Mouse (Mus musculus): Measurements from ENCODE around the gene Coro1c. TPM values are rescaled to one million over a fixed set of nuclear protein-coding genes. Genes with fewer than 3 reads are reported as not detected.

Gene Coro1c
- polyA plus RNA-seq, 1 experiment from 2014 or later, result 235 TPM

DNA sequence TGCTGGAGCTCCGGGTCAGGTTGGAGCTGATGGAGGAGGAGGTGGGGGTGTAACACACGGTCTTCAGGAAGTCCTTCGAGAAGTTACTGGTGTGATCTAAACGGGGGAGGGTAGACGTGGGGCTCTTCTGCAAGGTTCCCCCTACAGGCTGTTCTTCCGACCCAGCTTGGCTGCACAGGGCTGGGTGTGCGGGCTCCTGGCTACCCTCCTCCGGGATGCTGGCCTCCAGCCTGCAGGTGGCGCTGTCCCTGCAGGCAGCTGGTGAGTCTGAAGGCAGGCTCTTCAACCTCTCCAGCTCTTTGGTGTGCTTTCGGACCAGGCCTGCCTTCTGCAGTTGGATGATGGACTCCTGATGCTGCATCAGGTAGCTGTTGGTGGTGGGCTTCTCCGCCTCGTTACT, 34.0 kb upstream of the Coro1c start:
- Histone ChIP-seq H3K36me3 (ENCODE audit: poor library complexity, severe bottlenecking) (peaks cover 83% of the 10 kb centered on the region), H3K4me1 (peaks cover 26% of the 10 kb centered on the region), H3K9ac (no peak overlapping the region), H3K4me3 (no peak overlapping the region), H3K27me3 (no peaks in the 10 kb centered on the region), H3K9me3 (replicated peaks) (no peaks in the 10 kb centered on the region), H3K27ac (no peak overlapping the region), H3K4me2 (no peak overlapping the region)
- no peak for ATAC-seq
- 93% methylated on average over 12 of the region's 12 CpGs for WGBS

DNA sequence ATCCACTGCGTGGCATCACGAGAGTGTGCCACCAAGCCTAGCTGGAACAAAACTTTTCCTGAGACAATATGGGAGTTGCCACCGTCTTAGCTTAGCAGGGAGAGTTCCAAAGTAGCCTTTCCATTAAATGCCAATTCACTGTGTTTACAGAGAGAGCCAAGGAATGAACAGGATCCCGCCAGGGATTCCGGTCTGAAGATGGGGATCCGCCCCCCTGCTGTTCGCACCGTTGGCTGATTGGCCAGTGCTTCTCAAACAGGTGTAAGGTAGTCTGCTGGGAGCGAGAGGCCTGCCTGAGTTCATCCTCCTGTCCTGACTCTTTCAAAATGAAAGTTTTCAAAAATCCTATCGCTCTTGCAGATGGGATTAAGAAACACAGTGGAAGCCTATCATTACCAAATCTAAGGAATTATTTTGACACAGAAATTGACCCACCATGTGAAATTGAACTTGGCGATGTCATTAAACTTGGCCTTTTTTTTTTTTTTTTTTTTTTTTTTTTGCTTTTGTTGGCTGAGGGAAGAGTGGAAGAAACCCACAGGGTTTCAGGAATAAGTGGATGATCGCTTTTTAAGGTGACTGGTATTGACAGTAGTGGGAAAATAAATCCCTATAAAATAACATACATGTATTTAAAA, 30.8 kb upstream of the Coro1c start:
- H3K4me2 ChIP-seq, result no peak overlapping the region
- no peak overlapping the region for H3K27ac ChIP-seq
- H3K4me1 ChIP-seq, result peaks cover 34% of the 10 kb centered on the region
- H3K36me3 ChIP-seq (ENCODE audit: poor library complexity, severe bottlenecking), result peaks cover 53% of the 10 kb centered on the region
- no peak for ATAC-seq
- no peaks in the 10 kb centered on the region for H3K27me3 ChIP-seq
- 42% methylated on average over 12 of the region's 12 CpGs for WGBS
- no peak overlapping the region for H3K9ac ChIP-seq
- no peaks in the 10 kb centered on the region for H3K9me3 ChIP-seq (replicated peaks)
- H3K4me3 ChIP-seq, result no peak overlapping the region

DNA sequence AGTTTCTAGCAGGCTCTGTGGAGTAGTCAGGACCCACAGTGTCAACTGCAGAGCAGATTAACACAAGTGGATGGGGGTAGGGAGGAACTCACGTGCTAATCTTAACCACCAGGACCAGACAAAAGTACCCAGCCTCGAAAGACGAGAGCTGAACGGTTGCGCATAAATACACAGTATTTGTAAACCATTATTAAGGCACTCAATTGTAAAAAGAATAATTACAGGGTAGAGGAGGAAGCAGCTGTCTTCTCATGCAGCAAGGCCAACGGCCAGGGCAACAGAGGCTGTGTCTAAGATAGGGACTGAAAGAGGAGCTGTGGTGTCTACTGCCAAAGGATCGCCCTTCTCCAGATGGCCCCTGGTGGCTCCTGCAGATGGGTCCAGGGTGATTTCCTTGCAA, 29.1 kb upstream of the Coro1c start:
- Histone ChIP-seq H3K36me3 (ENCODE audit: poor library complexity, severe bottlenecking) (peaks cover 38% of the 10 kb centered on the region), H3K27ac (peak overlapping the region; percentile 72), H3K9ac (no peak overlapping the region), H3K27me3 (no peaks in the 10 kb centered on the region), H3K4me1 (peaks cover 23% of the 10 kb centered on the region), H3K9me3 (replicated peaks) (no peaks in the 10 kb centered on the region), H3K4me2 (no peak overlapping the region), H3K4me3 (no peak overlapping the region)
- peak; percentile 78 for ATAC-seq
- WGBS, result 40% methylated on average over 7 of the region's 7 CpGs

DNA sequence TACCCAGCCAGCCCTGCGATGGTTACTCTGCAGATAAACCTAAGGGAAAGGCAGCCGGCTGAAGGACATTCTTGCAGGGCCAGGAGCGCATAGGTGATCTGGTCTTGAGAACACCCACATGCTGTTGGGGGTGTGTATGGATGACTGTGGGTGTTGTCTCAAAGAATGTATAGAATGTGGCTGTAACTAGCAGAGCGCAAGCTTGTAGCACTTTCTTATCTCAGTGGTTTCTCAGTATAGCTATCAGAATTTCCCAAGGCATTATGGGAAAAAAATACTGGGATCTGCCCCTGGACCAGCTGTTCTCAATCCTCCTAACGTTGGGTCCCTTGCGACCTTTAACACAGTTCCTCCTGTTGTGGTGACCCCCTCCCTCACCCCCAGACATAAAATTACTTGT, 25.3 kb upstream of the Coro1c start:
- Histone ChIP-seq H3K4me3 (no peak overlapping the region), H3K9me3 (replicated peaks) (no peaks in the 10 kb centered on the region), H3K9ac (no peak overlapping the region), H3K36me3 (ENCODE audit: poor library complexity, severe bottlenecking) (peaks cover 9% of the 10 kb centered on the region; the same call in 1 of the 2 replicates), H3K4me1 (peaks cover 31% of the 10 kb centered on the region), H3K27me3 (no peaks in the 10 kb centered on the region), H3K27ac (no peak overlapping the region), H3K4me2 (no peak overlapping the region)
- 82% methylated on average over 6 of the region's 6 CpGs for WGBS
- ATAC-seq, result no peak

DNA sequence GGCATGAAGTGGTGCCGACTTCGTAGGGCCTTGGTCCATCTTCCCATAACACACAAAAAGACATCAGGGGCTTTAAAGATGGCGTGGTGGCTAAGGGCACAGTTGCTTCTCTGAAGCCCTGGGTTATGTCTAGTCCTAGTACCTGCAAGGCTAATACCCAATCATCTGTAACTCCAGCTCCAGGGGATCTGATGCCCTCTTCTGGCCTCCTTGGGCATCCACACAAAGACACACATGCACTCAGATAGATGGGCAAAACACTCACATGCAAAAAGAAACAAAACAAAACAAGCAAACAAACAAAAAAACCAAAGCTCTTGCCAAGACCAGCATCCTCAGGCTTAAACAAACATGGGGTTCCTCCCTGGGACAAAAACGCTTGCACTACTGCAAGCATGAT, 24.9 kb upstream of the Coro1c start:
- Histone ChIP-seq H3K4me3 (no peak overlapping the region), H3K4me1 (peaks cover 27% of the 10 kb centered on the region), H3K27ac (no peak overlapping the region), H3K4me2 (no peak overlapping the region), H3K9me3 (replicated peaks) (no peaks in the 10 kb centered on the region), H3K27me3 (no peaks in the 10 kb centered on the region), H3K36me3 (ENCODE audit: poor library complexity, severe bottlenecking) (peaks cover 5% of the 10 kb centered on the region; the same call in 1 of the 2 replicates), H3K9ac (no peak overlapping the region)
- no peak for ATAC-seq
- 84% methylated on average over 4 of the region's 4 CpGs for WGBS

DNA sequence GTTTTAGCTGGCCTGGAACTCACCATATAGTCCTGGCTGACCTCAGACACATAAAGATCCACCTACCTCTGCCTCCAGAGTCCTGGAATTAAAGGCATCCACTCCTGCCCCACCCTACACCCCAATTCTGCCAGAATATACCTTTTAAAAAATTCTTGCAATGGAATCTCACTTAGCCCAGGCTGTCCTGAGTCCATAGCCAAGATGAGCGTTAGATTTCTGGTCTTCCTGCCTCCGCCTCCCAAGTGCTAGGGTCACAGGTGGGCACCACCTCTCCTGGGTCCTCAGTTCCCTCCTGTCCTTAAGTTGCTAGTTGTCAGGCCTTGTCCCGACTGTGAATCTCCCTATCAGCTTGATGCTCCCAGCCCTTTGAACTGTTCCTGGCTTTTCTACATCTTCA, 23.8 kb upstream of the Coro1c start:
- 81% methylated on average over 3 of the region's 3 CpGs for WGBS
- no peak overlapping the region for H3K4me2 ChIP-seq

DNA sequence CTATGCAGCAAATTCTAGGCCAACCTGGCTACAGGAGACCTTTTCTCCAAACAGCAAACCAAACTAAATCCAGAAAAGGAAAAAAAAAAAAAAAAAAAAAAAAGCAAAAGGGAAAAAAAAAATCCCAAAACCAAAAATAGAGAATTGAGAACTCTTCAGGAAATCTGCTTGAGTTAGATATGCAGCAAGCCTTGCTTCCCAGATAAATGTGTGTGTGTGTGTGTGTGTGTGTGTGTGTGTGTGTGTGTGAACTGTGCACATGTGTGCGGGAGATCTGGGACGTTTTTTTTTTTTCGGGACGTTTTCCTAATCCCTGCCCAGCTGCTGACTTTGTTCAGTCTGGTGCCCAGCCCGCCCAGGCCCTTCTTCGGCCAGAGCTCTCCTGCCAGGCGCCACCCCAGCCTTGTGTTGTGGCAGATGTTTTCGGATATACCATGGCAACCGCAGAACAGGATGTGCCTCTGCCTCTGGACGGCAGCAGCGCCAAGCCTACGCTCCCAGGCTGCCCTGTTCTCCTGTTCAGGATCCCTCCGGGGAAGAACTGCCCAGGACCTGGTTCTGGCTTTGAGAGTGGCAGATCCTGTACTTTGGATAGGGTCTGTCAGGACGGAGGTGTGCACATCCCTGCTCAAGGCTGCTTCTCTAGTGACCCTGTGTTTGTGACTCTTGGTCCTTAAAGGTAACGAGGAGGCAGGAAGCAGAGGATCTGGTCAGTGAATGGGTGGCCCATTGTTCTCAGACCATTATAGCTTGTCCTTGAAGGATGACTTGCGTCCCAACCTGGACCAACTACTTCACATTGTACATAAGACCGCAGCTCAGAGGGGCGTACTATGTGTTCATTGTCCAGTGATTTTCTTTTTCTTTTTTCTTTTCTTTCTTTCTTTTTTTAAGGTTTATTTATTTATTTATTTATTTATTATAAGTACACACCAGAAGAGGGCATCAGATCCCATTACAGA, 22.4 kb upstream of the Coro1c start:
- Histone ChIP-seq H3K9me3 (replicated peaks) (0 out of 2 replicates have a peak, but pooled peaks cover 4% of the 10 kb centered on the region), H3K4me1 (peaks cover 11% of the 10 kb centered on the region), H3K36me3 (ENCODE audit: poor library complexity, severe bottlenecking) (no peaks in the 10 kb centered on the region), H3K4me3 (no peak overlapping the region), H3K27me3 (no peaks in the 10 kb centered on the region), H3K4me2 (peak overlapping the region; percentile 10; the same call in 1 of the 2 replicates), H3K9ac (0 out of 2 replicates have a peak overlapping the region, but pooled peaks have one; percentile 26), H3K27ac (peak overlapping the region; percentile 40)
- no peak for ATAC-seq
- 27% methylated on average over 16 of the region's 18 CpGs for WGBS

More for the DNA sequence above, 23.8 kb upstream of the Coro1c start:
- H3K27ac ChIP-seq, result no peak overlapping the region
- no peaks in the 10 kb centered on the region for H3K36me3 ChIP-seq (ENCODE audit: poor library complexity, severe bottlenecking)
- H3K9me3 ChIP-seq (replicated peaks), result 0 out of 2 replicates have a peak, but pooled peaks cover 4% of the 10 kb centered on the region
- H3K4me1 ChIP-seq, result peaks cover 16% of the 10 kb centered on the region
- no peak for ATAC-seq
- no peak overlapping the region for H3K9ac ChIP-seq
- H3K27me3 ChIP-seq, result no peaks in the 10 kb centered on the region
- H3K4me3 ChIP-seq, result no peak overlapping the region

DNA sequence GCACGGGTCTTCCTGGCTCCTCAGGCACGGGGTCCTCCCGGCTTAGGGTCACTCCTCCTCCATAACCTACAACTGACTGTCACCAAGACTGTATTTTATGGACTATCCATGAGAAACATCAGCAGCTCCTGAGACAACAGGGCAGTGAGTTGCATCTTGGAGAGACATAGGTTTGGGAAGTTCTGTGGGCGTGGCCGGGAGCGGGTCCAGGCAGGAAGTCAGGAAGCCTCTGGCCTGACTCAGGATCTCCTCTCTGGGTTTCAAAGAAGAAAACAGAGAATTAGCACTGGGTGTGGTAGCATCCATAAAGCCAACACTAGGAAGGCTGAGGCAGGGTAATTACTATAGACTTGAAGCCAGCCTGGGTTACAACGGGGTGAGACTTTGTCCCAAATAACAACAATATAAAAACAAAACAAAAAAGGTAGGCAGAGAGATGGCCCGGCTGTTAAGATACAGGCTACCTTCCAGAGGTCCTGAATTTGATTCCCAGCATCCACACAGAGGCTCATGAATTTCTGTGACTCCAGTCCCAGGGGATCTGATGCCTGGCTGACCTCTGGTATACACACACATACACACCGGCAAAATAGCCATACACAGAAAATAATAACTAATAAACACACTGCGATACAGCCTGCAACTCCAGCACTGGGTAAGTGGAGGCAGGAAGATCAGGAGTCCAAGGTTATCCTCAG, 21.5 kb upstream of the Coro1c start:
- no peak for ATAC-seq
- Histone ChIP-seq H3K4me3 (no peak overlapping the region), H3K4me2 (no peak overlapping the region), H3K36me3 (ENCODE audit: poor library complexity, severe bottlenecking) (no peaks in the 10 kb centered on the region), H3K9me3 (replicated peaks) (0 out of 2 replicates have a peak, but pooled peaks cover 4% of the 10 kb centered on the region), H3K27ac (no peak overlapping the region), H3K4me1 (peaks cover 11% of the 10 kb centered on the region), H3K9ac (no peak overlapping the region), H3K27me3 (no peaks in the 10 kb centered on the region)
- 68% methylated on average over 10 of the region's 10 CpGs for WGBS

DNA sequence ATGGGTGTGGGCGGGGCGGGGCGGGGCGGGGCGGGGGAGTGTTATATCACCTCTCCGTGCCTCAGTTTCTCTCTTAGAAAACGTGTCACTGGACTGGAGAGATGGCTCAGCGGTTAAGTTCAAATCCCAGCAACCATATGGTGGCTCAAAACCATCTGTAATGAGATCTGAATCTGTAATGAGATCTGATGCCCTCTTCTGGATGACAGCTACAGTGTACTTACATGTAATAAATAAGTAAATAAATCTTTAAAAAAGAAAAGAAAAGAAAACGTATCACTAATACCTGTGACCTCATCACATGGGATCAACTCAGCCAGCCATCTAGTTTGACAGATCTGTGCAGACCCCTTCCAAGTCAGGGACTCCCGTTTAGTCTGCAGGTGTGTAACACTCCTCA, 21.0 kb upstream of the Coro1c start:
- no peak overlapping the region for H3K9ac ChIP-seq
- no peaks in the 10 kb centered on the region for H3K36me3 ChIP-seq (ENCODE audit: poor library complexity, severe bottlenecking)
- no peak overlapping the region for H3K4me2 ChIP-seq
- H3K27me3 ChIP-seq, result no peaks in the 10 kb centered on the region
- 0 out of 2 replicates have a peak, but pooled peaks cover 4% of the 10 kb centered on the region for H3K9me3 ChIP-seq (replicated peaks)
- no peak for ATAC-seq
- 68% methylated on average over 10 of the region's 10 CpGs for WGBS
- H3K4me3 ChIP-seq, result no peak overlapping the region
- H3K4me1 ChIP-seq, result peaks cover 11% of the 10 kb centered on the region
- H3K27ac ChIP-seq, result no peak overlapping the region

DNA sequence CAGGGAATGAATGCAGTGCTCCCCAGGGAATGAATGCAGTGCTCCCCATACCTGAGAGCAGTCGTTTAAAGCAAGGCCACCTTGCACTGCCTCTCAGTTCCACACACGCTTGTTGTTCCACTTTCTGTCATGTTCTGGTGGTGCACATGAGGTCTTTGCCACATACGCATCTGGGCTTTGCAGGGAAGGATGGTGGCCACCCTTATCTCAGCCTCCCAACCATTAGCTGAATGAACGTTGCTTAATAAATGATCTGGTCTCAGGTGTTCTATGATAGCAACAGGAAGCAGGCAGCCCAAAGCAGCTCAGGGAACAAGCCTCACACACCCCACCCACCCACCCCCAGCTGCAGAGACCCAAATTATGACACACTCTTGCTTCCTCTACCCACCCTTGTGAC, 16.1 kb upstream of the Coro1c start:
- Histone ChIP-seq H3K27me3 (no peaks in the 10 kb centered on the region), H3K4me2 (no peak overlapping the region), H3K4me1 (peaks cover 13% of the 10 kb centered on the region), H3K36me3 (ENCODE audit: poor library complexity, severe bottlenecking) (no peaks in the 10 kb centered on the region), H3K9me3 (replicated peaks) (0 out of 2 replicates have a peak, but pooled peaks cover 4% of the 10 kb centered on the region), H3K4me3 (no peak overlapping the region), H3K27ac (no peak overlapping the region), H3K9ac (no peak overlapping the region)
- ATAC-seq, result no peak
- 84% methylated on average over 4 of the region's 4 CpGs for WGBS

DNA sequence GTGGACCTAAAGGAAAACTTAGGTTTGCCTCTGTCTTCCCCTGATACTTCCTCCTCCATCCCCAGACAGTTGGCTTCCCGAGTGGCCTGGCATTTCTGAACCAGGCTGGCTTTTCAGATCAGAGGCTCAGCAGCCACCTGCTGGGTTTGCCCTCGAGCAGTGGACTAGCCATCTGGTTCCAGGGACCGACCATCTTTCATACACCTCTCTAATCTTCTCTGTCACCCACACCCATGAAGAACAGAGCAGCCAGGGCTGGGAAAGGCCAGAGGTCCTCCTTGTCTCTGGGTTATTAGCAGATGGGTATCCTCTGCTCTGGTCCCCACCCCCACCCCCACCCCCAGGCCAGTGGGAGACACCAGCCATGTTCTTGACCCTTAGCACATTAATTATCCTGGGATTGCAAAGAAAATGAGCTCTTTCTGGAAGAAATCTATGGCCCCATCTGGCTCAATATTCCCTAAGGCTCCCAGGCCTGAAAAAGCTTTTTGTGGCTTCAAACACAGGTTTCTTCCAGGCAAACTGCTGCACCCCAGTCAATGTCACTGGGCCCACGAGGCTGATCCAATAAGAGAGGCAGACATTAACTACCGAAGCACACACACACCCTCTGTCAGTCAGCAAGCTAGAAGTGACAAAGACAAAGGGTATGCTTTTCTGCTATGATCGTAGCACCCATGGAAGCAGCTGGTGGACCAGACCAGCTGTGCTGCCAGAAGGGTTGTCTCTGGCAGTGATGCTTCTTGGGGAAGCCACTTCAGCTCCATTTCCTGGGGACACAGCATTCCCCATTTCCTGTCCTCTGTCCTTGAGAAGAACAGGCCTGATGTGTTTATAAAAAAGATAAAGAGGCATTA, 13.0 kb upstream of the Coro1c start:
- H3K4me3 ChIP-seq, result no peak overlapping the region
- no peaks in the 10 kb centered on the region for H3K27me3 ChIP-seq
- WGBS, result 22% methylated on average over 6 of the region's 6 CpGs
- peak; percentile 86 for ATAC-seq
- peaks cover 13% of the 10 kb centered on the region for H3K4me1 ChIP-seq
- H3K4me2 ChIP-seq, result no peak overlapping the region
- peak overlapping the region; percentile 90 for H3K27ac ChIP-seq
- no peak overlapping the region; the same call in 1 of the 2 replicates for H3K9ac ChIP-seq
- H3K9me3 ChIP-seq (replicated peaks), result no peaks in the 10 kb centered on the region
- H3K36me3 ChIP-seq (ENCODE audit: poor library complexity, severe bottlenecking), result no peaks in the 10 kb centered on the region
